Mouse (Mus musculus): ENCODE measurements around the gene Spata17.

The Spata17 gene

DNA sequence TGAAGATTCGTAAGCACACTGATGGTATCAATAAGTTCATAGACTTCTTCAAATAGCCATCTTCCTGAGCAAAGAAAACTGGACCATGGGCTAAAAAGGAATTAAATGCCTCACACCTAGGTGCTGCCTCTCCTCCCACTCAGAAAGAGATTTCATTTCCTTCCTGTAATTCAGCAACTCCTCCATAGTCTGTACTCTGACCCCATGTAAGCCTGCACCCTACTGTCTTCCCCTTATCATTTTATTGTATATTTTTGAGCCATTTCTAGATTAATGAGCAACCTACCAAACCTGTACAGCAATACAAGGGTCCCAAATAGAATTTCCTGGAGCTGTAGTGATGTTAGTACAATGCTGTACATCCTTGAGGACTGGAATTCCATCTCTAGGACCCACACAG lies 211.0 kb downstream of the Spata17 start:
- DNase-seq (ENCODE audit: low spot score in 2 of 2): no peak

DNA sequence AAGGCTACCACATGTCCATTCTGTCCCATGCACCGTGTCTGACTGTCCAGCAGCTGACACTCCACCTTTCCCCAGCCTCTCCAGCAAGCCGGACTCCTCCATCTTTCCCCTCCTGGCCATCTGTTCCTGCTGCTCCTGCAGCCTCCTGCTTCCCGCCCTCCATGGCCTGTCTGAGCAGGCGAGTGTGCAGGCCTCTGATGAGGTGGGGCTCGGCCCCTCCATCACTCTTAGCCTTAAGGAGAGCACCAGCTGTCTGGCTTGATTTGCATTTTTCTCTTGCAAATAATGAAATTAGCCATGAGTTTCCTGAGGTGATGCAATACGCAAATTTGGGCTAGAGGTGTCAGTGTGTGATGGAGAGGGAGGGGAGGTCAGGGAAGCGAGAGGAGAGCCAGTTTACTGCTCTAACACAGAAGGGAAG lies 211.8 kb downstream of the Spata17 start:
- DNase-seq (ENCODE audit: low spot score in 2 of 2): no peak

DNA sequence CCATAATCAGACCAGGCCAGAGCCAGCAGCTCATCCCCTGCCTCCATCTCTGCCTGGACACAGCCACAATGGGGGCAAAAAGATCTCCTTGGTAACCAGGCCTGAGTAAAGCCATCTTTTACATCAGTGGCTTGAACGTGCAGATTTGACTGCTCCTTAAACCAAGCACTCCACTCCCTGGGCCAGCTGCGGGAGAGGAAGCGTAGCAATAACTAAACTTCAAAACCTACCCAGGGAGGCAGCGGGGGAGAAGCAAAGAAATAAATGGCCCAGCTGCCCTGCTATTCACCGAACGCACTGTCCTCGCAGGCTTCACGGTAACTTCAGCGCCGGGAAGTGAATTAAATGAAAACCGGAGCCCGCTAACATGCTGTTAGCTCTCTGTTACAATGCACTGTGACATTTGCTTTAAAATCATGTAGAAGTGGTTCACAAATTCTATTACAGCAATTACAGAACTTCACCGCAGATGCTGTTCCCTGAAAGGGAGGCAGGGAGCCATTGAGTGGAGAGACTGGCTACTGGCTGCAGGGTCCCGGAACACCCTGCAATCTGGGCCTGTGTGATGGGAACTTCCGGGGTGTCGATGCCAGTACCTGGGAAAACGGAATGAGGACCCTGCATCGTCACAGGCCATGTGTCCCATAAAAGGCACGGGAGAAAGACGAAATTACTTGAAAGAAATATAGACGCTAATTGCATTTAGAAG lies 217.5 kb downstream of the Spata17 start:
- no peak for DNase-seq (ENCODE audit: low spot score in 2 of 2)
